Mouse (Mus musculus): ENCODE data around the gene Tmem253.

Tmem253 gene

GRCm38 (mm10) chr14:52015445-52016100 lies at the start of gene Tmem253:
TSS of gene Tmem253 (plus strand) at chr14:52015658.
- DNase-seq (ENCODE audit: low spot score): no peak

DNA sequence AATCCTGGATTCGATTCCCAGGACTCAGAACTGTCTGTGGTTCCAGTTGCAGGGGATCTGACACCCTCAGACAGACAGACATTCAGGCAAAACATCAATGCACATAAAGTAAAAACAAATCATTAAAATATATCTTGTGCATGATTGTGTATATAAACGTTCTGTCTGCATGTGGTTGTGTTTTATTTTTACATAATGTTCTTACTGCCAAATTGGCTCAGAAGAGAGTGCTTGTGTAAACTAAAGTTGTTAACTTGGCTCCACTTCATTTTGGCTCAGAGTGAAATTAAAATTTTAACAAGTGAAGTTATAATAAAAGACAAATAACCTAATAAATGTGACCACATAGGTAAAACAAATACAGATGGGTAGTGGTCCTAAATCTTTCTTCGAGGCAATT lies 48.1 kb upstream of the Tmem253 start:
- no peak for DNase-seq (ENCODE audit: low spot score)

GRCm38 (mm10) chr14:51979252-51979651 lies 36.2 kb upstream of the Tmem253 start:
- DNase-seq (ENCODE audit: low spot score): no peak

DNA sequence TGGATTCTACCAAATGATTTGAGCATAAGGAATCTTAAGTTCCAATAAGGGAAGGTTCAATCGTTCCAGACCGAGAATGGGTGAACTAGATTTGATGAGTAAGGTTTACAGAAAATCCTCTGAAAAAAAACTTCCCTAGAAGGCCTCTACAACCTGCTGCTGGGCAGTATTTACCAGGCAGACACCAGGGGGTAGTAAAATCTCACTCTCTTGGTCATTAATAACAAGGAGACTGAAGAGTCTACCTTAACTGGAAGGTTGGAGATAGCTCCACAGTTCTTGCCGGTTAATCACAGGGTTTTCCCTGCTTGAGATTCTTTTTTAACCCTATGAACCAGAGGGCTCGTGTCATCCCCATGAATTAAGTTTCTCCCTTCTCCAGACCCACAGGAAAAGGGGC lies 32.2 kb upstream of the Tmem253 start:
- no peak for DNase-seq (ENCODE audit: low spot score)

DNA sequence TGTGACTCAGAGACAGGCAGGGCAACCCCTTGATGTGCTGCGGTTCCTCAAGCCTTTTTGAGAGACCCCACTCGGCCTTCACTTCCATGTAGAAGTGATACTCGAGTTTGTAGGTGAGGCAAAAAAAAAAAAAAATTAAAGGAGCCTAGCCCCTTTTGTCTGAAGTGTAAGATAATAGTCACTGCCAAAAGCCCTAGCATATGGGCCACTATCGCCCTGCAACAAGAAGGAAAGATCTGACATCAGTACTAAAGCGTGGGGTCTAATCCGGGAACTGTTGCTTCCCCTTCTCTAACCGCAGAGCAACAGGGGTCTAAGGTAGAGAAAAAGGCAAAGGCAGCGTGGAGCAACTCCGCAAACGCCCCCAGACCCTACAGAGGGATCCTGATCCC lies 31.6 kb upstream of the Tmem253 start:
- no peak for DNase-seq (ENCODE audit: low spot score)

- peak; percentile 71 for DNase-seq (ENCODE audit: low spot score)
Measured at GRCm38 (mm10) chr14:51984247-51985231, 30.9 kb upstream of the Tmem253 start, which contains the start of gene Arhgef40. TSS of gene Arhgef40 (plus strand) at chr14:51984719.

DNA sequence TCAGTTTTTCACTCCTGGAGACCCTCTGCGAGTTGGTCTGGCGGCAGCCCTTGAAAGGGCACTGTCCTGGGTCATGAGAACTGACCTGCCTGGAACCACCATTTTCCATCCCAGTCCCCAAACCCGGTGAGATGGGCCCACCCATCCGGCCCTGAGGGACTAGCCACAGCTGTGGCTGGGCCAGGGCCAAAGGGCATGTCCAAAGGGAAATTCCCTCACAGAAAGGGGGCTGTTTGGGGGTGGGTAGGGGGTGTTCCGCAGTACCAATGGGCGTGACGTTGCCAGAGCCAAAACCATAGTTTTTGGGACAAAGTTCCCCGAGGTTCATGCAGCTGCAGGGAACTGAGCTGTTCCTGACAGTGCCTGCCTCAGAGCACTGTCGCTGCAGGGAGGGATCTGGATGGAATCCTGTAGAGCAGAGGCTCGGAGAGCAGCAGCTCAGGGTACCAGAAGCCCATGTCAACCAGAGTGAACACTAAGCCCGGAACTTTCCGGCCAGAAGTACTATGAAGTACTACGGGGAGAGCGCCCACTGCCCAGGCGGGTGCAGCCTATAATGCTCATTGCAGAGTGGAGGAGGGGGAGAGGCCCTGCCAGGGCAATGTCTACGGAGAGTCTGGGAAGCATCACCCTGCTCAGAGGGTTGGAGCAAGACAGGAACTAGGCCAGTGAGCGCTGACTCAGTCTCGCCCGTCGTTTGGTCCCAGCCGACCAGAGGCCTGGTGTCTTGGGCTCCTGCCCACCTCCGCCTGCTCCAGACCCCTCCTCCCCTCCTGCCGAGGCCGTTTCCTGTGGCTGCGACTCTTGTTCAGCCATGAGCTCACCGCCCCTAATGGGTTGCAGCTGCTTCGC lies 29.9 kb upstream of the Tmem253 start:
- DNase-seq (ENCODE audit: low spot score): peak; percentile 59

GRCm38 (mm10) chr14:51986153-51986505 lies 29.3 kb upstream of the Tmem253 start:
- DNase-seq (ENCODE audit: low spot score): no peak

GRCm38 (mm10) chr14:51987177-51987576 lies 28.3 kb upstream of the Tmem253 start:
- DNase-seq (ENCODE audit: low spot score): no peak

DNA sequence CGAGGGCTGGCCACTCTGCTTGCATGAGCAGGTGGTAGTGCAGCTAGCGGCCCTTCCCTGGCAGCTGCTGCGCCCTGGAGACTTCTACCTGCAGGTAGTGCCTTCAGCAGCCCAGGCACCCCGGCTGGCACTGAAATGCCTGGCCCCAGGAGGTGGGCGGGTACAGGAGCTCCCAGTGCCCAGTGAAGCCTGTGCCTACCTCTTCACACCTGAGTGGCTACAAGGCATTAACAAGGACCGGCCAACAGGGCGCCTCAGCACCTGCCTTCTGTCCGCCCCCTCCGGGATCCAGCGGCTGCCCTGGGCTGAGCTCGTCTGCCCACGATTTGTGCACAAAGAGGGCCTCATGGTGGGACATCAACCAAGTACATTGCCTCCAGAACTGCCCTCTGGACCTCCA lies 26.7 kb upstream of the Tmem253 start:
- no peak for DNase-seq (ENCODE audit: low spot score)

GRCm38 (mm10) chr14:51989461-51989970 lies 25.9 kb upstream of the Tmem253 start:
- no peak for DNase-seq (ENCODE audit: low spot score)

DNA sequence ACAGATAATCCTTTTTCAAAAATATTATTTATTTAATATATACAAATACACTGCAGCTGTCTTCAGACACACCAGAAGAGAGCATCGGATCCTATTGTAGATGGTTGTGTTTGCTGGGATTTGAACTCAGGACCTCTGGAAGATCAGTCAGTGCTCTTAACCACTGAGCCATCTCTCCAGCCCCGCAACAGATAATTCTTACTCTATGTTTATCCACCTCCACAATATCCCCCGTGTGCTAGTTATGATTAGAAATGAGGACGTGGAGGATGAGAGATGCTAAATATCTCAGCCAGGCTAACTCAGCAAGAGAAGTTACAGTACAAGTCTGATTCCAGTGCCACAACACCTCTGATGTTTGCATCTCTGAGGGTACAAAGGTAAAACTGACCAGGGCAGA lies 21.0 kb upstream of the Tmem253 start:
- DNase-seq (ENCODE audit: low spot score): no peak

DNA sequence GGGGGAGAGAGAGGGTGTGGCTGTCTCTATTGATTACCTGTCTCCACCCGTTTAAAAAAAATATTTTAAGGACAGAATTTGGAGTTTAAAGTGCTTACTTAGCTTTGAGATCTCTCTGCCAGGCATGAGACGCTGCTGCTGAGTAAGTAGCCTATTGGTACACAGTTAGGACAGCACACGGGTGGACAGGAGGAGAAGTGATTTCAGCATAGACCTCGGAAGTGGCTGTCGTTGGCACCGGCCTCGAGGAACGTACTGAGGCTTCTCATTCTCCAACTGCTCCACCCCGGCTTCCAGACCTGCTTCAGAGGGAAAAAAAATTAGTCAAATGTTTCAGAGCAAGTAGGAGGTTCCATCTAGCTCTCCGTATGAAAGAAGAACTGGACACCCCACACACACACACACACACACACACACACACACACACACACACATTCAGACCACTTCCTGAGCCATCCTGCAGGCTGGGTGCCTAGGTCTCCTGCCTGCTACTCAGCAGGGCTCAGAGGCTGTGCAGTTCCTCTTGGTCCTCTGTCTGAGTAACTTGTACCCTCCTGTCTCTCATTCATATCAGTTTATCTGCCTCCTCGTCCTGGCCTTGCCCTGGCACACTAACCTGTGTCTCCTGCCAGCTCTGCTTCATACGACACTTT lies 20.1 kb upstream of the Tmem253 start:
- no peak for DNase-seq (ENCODE audit: low spot score)

DNA sequence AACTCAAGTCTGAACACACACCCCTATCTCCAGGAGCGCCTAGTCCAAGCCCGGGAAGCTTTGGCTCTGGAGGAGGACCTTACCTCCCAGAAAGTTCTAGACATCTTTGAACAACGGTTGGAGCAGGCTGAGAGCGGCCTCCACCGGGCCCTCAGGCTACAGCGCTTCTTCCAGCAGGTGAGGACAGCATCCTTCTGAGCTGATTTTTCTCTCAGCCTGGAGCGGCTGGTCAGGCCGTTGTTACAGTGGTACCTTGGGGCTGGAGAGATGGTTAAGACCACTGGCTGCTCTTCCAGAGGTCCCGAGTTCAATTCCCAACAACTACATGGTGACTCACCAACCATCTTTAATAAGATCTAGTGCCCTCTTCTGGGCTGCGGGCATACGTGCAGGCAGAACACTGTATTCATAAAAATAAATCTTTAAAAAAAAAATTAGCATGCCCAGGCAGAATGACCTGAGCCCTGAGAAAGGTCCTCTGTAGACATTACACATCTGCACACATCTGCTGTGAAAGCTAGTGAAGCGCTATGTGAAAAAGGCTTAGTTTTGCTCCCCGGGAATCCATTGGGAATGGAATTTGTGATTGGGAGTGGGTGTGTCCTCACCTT lies 19.1 kb upstream of the Tmem253 start:
- DNase-seq (ENCODE audit: low spot score): no peak

DNA sequence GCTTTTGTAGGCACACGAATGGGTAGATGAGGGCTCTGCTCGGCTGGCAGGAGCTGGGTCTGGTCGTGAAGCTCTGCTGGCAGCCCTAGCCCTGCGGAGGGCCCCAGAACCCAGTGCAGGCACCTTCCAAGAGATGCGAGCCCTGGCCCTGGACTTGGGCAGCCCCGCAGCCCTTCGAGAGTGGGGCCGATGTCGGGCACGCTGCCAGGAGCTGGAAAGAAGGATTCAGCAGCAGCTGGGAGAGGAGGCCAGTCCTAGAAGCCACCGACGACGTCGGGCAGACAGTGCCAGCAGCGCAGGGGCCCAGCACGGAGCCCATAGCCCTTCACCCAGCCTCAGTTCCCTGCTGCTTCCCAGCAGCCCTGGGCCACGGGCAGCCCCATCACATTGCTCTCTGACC lies 18.6 kb upstream of the Tmem253 start:
- DNase-seq (ENCODE audit: low spot score): no peak

DNA sequence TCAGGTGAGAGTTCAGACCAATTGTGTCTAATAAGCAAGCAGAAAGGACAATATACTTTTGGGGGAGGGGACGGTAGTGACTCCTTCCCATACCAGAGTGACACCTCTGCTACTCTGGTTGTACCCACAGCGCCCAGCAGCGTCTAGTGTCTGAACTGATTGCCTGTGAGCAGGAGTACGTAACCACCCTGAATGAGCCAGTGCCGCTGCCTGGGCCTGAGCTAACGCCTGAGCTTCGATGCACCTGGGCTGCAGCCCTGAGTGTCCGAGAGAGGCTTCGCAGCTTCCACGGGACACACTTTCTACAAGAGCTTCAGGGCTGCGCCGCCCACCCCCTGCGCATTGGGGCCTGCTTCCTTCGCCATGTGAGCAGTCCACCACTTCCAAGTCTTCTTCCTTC lies 18.0 kb upstream of the Tmem253 start:
- no peak for DNase-seq (ENCODE audit: low spot score)

DNA sequence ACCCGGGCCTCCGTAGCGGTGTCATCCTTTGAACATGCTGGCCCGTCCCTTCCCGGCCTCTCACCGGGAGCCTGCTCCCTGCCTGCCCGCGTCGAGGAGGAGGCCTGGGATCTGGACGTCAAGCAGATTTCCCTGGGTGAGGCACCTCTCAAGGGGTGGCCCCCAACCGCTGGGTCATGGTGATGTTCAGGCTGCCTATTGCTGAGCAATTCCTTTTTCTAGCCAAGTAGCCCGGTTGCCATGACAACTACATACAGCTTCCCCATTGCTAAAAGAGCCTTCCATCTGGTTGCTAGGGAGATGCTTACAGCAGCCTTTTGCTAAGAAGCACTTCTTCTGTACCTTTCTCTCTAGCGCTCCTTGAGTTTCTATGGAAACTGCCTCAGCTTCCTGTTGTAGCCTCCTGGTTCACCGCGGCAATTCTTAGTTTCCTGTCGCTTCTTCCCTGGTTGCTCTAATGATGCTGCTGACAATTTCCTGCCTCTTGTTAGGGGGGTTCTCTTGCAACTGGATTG lies 11.4 kb upstream of the Tmem253 start:
- no peak for DNase-seq (ENCODE audit: low spot score)

DNA sequence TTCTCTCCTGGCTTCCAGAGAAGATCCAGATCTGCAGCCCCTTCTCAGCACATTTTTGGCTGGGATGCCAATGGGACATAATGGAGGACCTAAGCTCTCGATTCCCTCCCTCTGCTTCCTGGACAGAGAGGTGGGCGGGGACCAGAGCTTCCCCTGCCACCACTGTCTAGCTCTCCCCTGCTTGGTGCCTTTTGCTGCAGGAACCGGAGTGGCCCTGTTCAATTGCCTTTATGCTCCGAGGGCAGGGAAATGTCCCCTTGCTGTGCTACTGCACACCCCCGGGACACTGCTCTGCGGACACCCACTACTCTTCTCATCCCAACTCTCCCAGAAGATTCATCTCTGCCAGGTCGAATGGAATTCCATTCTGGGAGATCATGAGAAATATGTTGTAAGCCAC lies 10.3 kb upstream of the Tmem253 start:
- no peak for DNase-seq (ENCODE audit: low spot score)

- DNase-seq (ENCODE audit: low spot score): no peak
Measured at GRCm38 (mm10) chr14:52005616-52006015, 9.8 kb upstream of the Tmem253 start.

GRCm38 (mm10) chr14:52006241-52006640 lies 9.2 kb upstream of the Tmem253 start:
- DNase-seq (ENCODE audit: low spot score): no peak

GRCm38 (mm10) chr14:52006771-52007170 lies 8.7 kb upstream of the Tmem253 start:
- no peak for DNase-seq (ENCODE audit: low spot score)

All from urinary bladder, postnatal 25 days (tissue).